Mouse (Mus musculus) intestine, postnatal 0 days (tissue): ENCODE measurements around the gene Rps27l. TPM values are rescaled to one million over a fixed set of nuclear protein-coding genes. Genes with fewer than 3 reads are reported as not detected.

Experiments
- ATAC-seq: fragments of 200-750 bp; cut with Nextera tagmentation; 2 replicates; pipeline ENCODE4 v1.8.0; 2017; ENCODE audit warnings: mild to moderate bottlenecking, moderate TSS enrichment, moderate library complexity
- H3K27ac ChIP-seq: fragments of 300-500 bp; sonication (generic); 2 replicates; pipeline ENCODE4 v1.5.1; 2014; ENCODE audit warnings: mild to moderate bottlenecking, low read depth, low read length, moderate library complexity
- H3K27me3 ChIP-seq: fragments of 300-500 bp; sonication (generic); replicated peaks from 2 replicates; pipeline ENCODE4 v1.6.1; 2014; ENCODE audit warnings: low read length, mixed read lengths; ENCODE audit not compliant: control insufficient read depth, insufficient read depth
- H3K36me3 ChIP-seq: fragments of 300-500 bp; sonication (generic); 2 replicates; pipeline ENCODE4 v1.6.1; 2014; ENCODE audit warnings: mild to moderate bottlenecking, moderate library complexity; ENCODE audit not compliant: control insufficient read depth, insufficient read depth
- H3K4me1 ChIP-seq: fragments of 300-500 bp; sonication (generic); replicated peaks from 2 replicates; pipeline ENCODE4 v1.6.1; 2014; ENCODE audit warnings: antibody characterized with exemption, low read length, mixed read lengths; ENCODE audit not compliant: control insufficient read depth, insufficient read depth
- H3K4me2 ChIP-seq: fragments of 300-500 bp; sonication (generic); replicated peaks from 2 replicates; pipeline ENCODE4 v1.6.1; 2014; ENCODE audit warnings: low read depth, mild to moderate bottlenecking, moderate library complexity
- H3K4me3 ChIP-seq: fragments of 300-500 bp; sonication (generic); 2 replicates; pipeline ENCODE4 v1.5.1; 2014; ENCODE audit warnings: low read depth, low read length
- H3K9ac ChIP-seq: fragments of 300-500 bp; sonication (generic); 2 replicates; pipeline ENCODE4 v1.6.1; 2014; ENCODE audit warnings: mild to moderate bottlenecking, low read depth, low read length
- H3K9me3 ChIP-seq: fragments of 300-500 bp; sonication (generic); 2 replicates; pipeline ENCODE4 v1.6.1; 2016; ENCODE audit warnings: mixed run types; ENCODE audit not compliant: control insufficient read depth
- CTCF ChIP-seq: sonication (generic); IDR thresholded peaks from 2 replicates; pipeline ENCODE4 v1.5.1; 2016; ENCODE audit warnings: low read depth, mild to moderate bottlenecking, control low read depth, antibody characterized with exemption, moderate library complexity
- WGBS: fragments of 180-500 bp; shearing (Covaris S2); extraction: QIAGEN DNeasy Blood & Tissue Kit; methylation state at CpG from one replicate; pipeline ENCODE4 v1.1.7; 2014; 5-methylcytosine and 5-hydroxymethylcytosine counted together
- polyA plus RNA-seq: library from polyadenylated mRNA; unstranded; fragments of >200 nt; fragmentation: Nextera tagmentation; extraction: Ambion mirVana; gene quantifications from 2 replicates; pipeline ENCODE4 v1.2.1, GENCODE M21; 2015

The Rps27l gene
- polyA plus RNA-seq, 1 experiment from 2014 or later = 778 TPM

GRCm38 (mm10) chr9:66927696-66928402 is 18.0 kb upstream of the Rps27l start:
- 89% methylated on average over 8 of the region's 8 CpGs for WGBS
- Histone ChIP-seq H3K4me1 (no peaks in the 10 kb centered on the region), H3K4me3 (no peak overlapping the region), H3K27me3 (no peaks in the 10 kb centered on the region), H3K9ac (no peak overlapping the region), H3K4me2 (no peak overlapping the region), H3K36me3 (no peaks in the 10 kb centered on the region), H3K27ac (no peak overlapping the region), H3K9me3 (no peaks in the 10 kb centered on the region)
- TF ChIP-seq CTCF = no peak
- no peak for ATAC-seq

GRCm38 (mm10) chr9:66930351-66930750 is 15.5 kb upstream of the Rps27l start:
- Histone ChIP-seq H3K27ac (no peak overlapping the region), H3K36me3 (no peaks in the 10 kb centered on the region), H3K4me1 (no peaks in the 10 kb centered on the region), H3K4me2 (no peak overlapping the region), H3K9me3 (no peaks in the 10 kb centered on the region), H3K4me3 (no peak overlapping the region), H3K27me3 (no peaks in the 10 kb centered on the region), H3K9ac (no peak overlapping the region)
- 44% methylated on average over 7 of the region's 7 CpGs for WGBS
- no peak for ATAC-seq
- no peak for TF ChIP-seq CTCF

- H3K4me2 ChIP-seq = no peak overlapping the region
- H3K27ac ChIP-seq = no peak overlapping the region
- no peaks in the 10 kb centered on the region for H3K4me1 ChIP-seq
- no peak overlapping the region for H3K9ac ChIP-seq
- 79% methylated on average over 19 of the region's 19 CpGs for WGBS
- no peaks in the 10 kb centered on the region for H3K27me3 ChIP-seq
- no peak for TF ChIP-seq CTCF
- ATAC-seq = no peak
- H3K9me3 ChIP-seq = no peaks in the 10 kb centered on the region
- no peak overlapping the region for H3K4me3 ChIP-seq
- no peaks in the 10 kb centered on the region for H3K36me3 ChIP-seq
Measured at GRCm38 (mm10) chr9:66933869-66934808, 11.7 kb upstream of the Rps27l start.

- Histone ChIP-seq H3K4me3 (no peak overlapping the region), H3K4me1 (0 out of 2 replicates have a peak, but pooled peaks cover 4% of the 10 kb centered on the region), H3K4me2 (no peak overlapping the region), H3K9ac (no peak overlapping the region), H3K9me3 (no peaks in the 10 kb centered on the region), H3K36me3 (no peaks in the 10 kb centered on the region), H3K27me3 (no peaks in the 10 kb centered on the region), H3K27ac (no peak overlapping the region)
- ATAC-seq = no peak
- no peak for TF ChIP-seq CTCF
- WGBS = 63% methylated on average over 8 of the region's 8 CpGs
Measured at GRCm38 (mm10) chr9:66937507-66937906, 8.4 kb upstream of the Rps27l start.

- Histone ChIP-seq H3K4me2 (no peak overlapping the region), H3K9me3 (no peaks in the 10 kb centered on the region), H3K36me3 (no peaks in the 10 kb centered on the region), H3K4me3 (no peak overlapping the region), H3K27ac (no peak overlapping the region), H3K9ac (no peak overlapping the region), H3K27me3 (no peaks in the 10 kb centered on the region), H3K4me1 (0 out of 2 replicates have a peak, but pooled peaks cover 8% of the 10 kb centered on the region)
- peak; percentile 91 for TF ChIP-seq CTCF
- ATAC-seq = no peak
- 6% methylated on average over 4 of the region's 4 CpGs for WGBS
Measured at GRCm38 (mm10) chr9:66938836-66939235, 7.0 kb upstream of the Rps27l start.

- H3K4me1 ChIP-seq = 0 out of 2 replicates have a peak, but pooled peaks cover 8% of the 10 kb centered on the region
- H3K27ac ChIP-seq = peak overlapping the region; percentile 94
- WGBS = 18% methylated on average over 4 of the region's 4 CpGs
- H3K36me3 ChIP-seq = peaks cover 6% of the 10 kb centered on the region; the same call in 1 of the 2 replicates
- no peak for TF ChIP-seq CTCF
- H3K9ac ChIP-seq = peak overlapping the region; percentile 92
- ATAC-seq = no peak
- H3K27me3 ChIP-seq = no peaks in the 10 kb centered on the region
- H3K4me3 ChIP-seq = peak overlapping the region; percentile 92
- peak overlapping the region; percentile 79 for H3K4me2 ChIP-seq
- no peaks in the 10 kb centered on the region for H3K9me3 ChIP-seq
Measured at GRCm38 (mm10) chr9:66945161-66945560, 725 bp upstream of the Rps27l start.
